Mouse (Mus musculus) kidney, adult 2 months (tissue): ENCODE results near the gene Ccnd1.

Experiments used
- CTCF ChIP-seq: fragments of 200-500 bp; conservative IDR thresholded peaks from 2 replicates; pipeline ENCODE4 v1.5.1; 2011; ENCODE audit warnings: low read depth, mild to moderate bottlenecking, control low read depth, low read length, moderate library complexity, mixed read lengths; ENCODE audit not compliant: insufficient read depth, insufficient read length
- POLR2A ChIP-seq: fragments of 200-500 bp; IDR thresholded peaks from one replicate; pipeline ENCODE4 v1.6.1; 2011; ENCODE audit warnings: low read depth, low read length, control low read depth

DNA sequence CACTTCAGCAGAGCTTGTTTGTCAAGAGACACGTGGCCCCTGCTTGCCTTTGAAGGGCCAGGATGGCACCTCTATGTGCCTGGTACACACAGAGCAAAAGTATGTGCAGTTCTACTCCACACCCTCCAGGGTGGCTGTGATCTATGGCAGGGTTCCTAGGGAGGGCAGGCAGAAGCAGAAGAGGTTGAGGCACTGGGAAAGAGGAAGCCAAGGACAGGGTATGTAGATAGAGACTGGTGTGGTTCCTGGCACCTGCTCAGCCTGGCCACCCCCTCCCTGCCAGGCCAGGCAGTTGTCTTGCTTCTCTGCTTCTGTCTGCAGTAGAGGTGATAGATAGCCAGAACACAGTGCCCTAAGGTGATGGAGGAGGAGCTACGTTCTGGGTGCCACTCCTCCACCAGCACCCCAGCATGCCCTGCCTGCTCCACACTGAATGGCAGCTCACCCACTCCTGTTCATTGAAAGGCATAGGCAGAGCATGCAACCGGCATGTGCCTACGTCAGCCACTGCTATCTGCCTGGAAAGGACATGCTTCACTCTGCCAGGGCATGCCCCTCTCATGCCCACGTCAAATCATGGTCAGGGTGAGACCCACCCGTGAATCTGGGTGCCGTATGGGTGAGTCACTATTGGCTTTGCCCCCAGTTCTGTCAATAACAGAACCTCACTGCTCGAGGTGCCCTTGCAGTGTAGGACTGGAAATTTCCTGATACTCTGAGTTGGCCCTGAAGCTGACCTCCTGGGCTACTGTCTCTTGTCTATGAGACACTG is 31.5 kb upstream of the Ccnd1 start:
- TF ChIP-seq CTCF (no peak), POLR2A (no peak)
